Mouse (Mus musculus): ENCODE results near the gene Ndufb4. TPM values are rescaled to one million over a fixed set of nuclear protein-coding genes. Genes with fewer than 3 reads are reported as not detected.

Gene Ndufb4
- total RNA-seq, 2 experiments from 2014 or later, result 178 to 186 TPM

DNA sequence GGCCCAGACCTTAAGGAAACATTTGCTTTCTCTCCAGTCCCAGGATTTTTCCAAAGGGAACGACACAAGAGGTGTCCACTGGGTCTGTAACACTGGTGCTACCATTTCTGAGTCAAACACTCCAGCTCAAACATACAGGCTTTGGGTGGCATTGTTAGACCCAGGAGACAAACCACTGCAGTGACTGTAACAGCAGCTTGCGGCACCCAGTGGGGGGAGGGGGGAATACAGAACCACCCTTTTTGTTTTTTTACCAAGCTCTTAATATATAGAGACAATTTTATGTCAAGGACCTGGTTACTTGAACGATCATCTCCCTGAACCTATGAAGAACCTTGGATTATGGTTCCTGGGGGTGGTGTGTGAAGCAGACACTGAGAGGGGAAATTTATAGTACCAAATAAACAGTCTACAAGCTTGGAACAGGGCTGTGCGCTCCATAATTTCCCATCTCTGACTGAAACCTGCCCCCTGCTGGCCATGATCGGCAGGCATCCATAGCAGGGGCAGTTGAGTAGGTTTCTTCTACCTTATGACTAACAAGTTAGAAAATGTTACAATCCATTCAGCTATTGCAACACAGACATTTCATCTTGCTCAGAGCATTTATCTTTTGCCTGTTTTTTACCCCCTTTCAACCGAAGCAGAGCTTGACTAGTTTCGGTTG is 28.2 kb upstream of the Ndufb4 start:
- intact Hi-C loops (cut with DNase I), result loop anchor here (5.0 kb wide), 1 partner anchor 390 kb away; no protein-coding TSS in a partner anchor
- peak; percentile 80 to 84 for DNase-seq

DNA sequence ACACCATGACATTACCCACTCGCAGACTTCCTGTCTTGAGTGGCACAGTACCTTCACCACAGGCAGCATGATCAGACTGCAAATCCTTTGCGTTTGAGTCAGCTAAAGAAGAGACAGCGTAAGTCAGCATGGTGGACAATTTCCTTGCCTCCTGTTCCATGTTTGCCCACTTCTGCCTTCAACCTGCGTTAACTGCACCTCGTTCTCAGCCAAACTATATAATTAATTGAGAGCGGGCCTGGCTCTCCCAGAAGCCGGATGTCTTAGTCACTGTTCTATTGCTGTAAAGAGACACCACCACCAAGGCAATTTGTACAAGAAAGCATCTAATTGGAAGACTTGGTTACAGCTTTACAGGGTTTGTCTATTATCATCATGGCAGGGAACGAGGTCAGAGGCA is 26.6 kb upstream of the Ndufb4 start:
- DNase-seq, result no peak
- intact Hi-C loops (cut with DNase I), result loop anchor here (5.0 kb wide), 1 partner anchor 389 kb away; no protein-coding TSS in a partner anchor

- intact Hi-C loops (cut with DNase I), result loop anchor here (5.0 kb wide), 1 partner anchor 388 kb away; no protein-coding TSS in a partner anchor
- DNase-seq, result no peak
Observed at GRCm38 (mm10) chr16:37680216-37680615, 26.0 kb upstream of the Ndufb4 start.

GRCm38 (mm10) chr16:37677586-37677985 is 23.3 kb upstream of the Ndufb4 start:
- DNase-seq, result no peak
- intact Hi-C loops (cut with DNase I), result no loop called here

DNA sequence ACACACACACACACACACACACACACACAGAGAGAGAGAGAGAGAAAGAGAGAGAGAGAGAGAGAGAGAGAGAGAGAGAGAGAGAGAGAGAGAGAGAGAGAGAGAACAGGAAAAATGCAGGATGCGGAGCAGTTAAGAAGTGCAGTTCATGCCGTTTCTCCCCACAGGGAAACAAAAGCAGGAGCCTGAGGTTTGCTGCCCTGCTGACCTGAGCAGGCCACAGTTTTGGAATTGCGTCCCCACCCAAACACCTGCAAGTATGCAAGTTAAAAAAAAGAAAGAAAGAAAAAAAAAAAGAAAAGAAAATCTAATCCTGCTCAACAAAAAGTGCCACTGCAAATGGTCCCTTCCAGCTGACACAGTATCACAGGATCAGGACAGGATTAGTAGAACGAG is 22.4 kb upstream of the Ndufb4 start:
- intact Hi-C loops (cut with DNase I), result no loop called here
- DNase-seq, result no peak

DNA sequence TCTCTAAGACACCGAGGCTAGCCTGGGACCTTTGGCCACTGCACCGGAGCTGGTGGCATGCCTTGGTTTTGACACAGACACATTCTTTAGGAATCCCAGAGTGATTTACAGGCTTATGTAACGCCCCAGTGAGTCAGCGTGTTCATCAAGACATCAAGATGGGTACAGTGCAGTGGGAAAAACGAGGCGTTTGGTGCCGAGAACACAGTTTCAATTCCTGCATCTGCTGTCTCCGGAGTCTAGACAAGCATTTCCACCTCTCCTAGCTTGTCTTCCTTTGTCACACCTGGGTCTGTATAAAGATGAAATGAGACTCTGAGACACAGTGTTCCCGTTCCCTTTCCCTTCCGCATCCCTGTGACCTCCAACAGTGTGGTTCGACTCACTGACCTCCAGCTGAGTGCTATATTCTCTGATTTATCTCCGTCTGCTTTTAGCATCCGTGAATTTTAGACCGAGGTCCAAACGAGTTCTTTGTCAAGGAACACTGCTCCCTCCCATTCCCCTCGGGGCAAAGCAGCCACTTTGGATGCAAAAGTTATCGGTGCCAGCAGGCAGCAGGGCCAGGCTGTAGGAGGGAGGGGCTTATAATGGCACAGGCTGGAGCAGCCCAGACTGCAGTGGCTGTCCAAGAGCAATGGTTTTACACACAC is 21.9 kb upstream of the Ndufb4 start:
- intact Hi-C loops (cut with DNase I), result no loop called here
- no peak for DNase-seq

DNA sequence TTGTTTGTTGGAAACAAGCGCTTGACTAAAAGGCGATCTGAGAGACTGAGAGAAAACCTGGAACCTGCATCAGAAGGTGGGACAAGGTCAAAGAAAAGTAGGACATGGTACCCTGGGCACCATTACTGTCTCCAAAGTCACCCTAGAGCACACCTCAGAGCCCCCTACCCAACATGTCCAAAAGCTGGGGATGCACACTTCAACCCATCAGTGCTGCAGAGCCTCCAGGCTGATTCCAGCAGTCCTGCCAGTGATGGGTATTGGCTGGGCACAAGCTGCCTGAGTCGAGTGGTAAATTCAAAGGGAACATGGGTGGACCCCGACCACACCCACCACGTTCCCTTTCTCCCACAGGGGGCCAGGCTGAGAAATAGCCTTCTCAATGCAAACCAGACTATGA is 21.1 kb upstream of the Ndufb4 start:
- DNase-seq, result no peak
- intact Hi-C loops (cut with DNase I), result no loop called here

GRCm38 (mm10) chr16:37670666-37671283 is 16.5 kb upstream of the Ndufb4 start:
- DNase-seq, result no peak
- intact Hi-C loops (cut with DNase I), result no loop called here

DNA sequence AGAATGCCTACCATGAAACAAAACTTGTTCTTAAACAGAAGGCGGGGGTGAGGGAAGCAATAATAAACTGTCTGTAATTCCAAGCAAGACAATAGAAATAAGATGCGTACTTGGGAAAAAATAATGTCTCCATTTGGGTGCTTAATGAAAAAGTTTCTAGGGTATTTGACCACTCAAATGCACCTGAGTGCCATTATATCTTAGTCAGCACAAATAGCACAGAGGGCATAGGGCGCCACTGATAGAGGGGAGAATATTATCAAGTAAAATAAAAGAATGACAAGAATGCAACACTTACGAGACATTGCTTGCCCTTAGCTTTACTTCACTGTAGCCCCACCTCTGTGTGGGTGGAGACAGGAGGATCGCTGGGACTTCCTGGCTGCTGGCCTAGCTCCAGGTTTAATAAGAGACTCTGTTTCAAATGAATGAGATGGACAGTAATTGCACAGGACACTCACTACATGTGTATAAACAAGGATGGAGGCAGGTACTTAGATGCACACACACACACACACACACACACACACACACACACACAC is 11.2 kb upstream of the Ndufb4 start:
- DNase-seq, result no peak
- intact Hi-C loops (cut with DNase I), result no loop called here

DNA sequence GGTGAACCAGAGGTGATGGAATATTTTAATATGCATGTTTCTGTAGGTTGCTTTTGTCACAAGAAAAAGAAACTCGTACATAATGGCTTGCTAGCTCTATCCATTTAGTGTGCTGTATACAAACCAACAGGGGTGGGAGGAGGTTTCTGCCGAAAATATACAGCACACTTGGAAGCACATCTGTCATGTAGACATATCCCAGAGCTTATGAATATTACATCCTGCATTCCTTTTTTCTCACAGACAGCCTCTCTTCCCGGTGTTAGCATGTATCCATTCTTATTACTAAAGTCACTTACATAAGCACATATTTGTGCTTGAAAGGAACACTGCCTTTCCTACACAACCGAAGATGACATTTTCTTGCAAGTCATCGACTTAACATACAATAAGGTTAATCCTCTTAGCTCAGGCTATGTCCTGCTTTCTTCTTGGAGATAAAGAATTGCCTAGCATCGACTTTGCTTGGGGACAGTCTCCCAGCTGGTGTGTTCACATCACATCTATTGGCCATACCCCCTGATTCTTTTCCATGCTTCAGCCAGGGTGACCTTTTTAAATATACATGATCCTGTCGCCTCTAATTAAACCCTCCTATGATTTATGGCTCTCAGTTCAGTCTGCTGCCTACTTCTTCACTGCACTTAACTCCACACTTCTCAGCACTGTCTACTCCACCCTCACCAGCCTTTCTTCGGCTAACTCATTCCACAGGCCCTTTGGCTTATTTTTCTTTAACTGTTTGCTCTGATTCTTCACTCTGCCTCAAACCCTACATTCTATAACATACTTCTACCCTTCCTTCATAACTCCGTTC is 9.6 kb upstream of the Ndufb4 start:
- DNase-seq, result no peak
- intact Hi-C loops (cut with DNase I), result no loop called here

DNA sequence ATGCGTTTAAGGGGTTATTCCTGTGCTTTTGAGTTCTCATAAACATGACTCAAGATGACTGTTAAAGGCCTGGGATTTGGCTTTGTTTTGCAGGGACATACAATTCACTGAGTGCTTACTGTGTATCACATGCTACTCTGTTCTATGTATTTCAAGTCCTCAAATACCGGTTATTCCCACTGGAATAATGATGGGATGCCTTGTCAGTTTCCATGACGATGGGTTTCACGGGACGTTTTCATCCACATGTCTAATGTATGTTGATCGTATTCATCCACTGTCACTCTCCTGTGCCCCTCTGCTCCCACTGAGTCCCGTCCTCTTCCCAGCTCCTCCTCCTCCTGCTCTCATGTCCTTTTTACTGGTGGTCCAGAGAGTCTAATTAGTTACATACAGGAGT is 2.5 kb upstream of the Ndufb4 start:
- DNase-seq, result no peak
- intact Hi-C loops (cut with DNase I), result no loop called here

GRCm38 (mm10) chr16:37655756-37656347 is 1.6 kb upstream of the Ndufb4 start:
- DNase-seq, result no peak
- intact Hi-C loops (cut with DNase I), result no loop called here

GRCm38 (mm10) chr16:37654831-37655455 is 690 bp upstream of the Ndufb4 start:
- intact Hi-C loops (cut with DNase I), result no loop called here
- DNase-seq, result no peak

DNA sequence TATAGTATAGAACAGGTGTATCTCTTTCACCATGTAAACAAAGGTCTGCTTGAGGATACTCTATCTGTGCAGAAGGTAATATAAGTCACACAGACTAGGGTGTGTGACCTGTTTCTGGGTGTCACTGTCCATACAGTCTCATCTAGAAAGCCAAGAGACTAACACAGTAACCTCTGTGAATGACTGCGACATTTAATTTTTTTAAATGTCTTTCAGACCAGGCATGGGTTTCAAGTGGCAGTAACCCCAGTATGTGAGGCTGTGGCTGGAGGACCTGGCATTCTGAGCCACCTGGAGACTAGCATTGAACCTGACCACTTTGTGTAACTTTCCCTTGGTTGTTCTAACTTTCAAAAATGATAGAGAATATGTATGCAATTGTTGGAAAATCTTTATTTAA is 1.2 kb downstream of the Ndufb4 start:
- intact Hi-C loops (cut with DNase I), result no loop called here

DNA sequence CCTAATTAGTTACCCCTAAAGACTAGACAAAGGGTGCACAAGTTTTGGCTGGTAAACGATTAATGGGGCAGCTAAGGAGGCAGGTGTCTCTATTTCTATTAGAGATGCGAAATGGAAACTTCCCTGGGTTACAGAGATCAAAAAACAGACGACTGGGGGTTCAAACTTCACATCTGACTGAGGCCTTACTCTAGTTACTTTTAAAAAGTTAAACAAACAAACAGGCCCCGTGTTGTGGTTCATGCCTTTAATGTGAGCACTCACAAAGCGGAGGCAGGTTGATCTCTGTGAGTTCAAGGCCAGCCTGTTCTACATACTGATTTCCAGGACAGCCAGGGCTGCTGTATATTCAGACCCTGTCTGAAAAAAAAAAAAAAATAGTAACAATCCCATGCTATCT is 1.6 kb downstream of the Ndufb4 start:
- intact Hi-C loops (cut with DNase I), result no loop called here
- no peak for DNase-seq

More for the DNA sequence above, 1.2 kb downstream of the Ndufb4 start:
- no peak for DNase-seq

DNA sequence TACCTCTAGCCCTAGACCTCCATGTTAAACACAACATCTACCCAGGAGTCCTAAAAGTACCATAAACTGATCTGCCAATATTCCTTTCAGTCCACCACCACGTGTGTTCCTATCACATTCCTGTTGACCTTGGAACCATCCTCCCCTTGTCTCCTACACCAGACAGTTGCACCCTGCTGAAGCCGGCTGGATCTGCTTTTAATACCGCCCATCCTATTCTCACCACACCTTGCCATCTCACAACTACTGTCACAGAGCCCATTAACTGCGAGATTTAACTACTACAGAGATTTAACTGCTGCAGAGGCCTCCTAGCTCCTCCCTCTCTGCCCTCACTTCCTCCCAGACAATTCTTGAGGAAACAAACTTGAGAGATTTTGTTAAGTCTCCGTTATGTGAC is 2.8 kb downstream of the Ndufb4 start:
- intact Hi-C loops (cut with DNase I), result no loop called here
- no peak for DNase-seq

- DNase-seq, result no peak
- intact Hi-C loops (cut with DNase I), result loop anchor here (5.0 kb wide), 1 partner anchor 117 kb away; no protein-coding TSS in a partner anchor
Observed at GRCm38 (mm10) chr16:37649068-37649467, 5.2 kb downstream of the Ndufb4 start.

GRCm38 (mm10) chr16:37647936-37648335 is 6.3 kb downstream of the Ndufb4 start:
- DNase-seq, result no peak
- intact Hi-C loops (cut with DNase I), result loop anchor here (5.0 kb wide), 1 partner anchor 116 kb away; no protein-coding TSS in a partner anchor

DNA sequence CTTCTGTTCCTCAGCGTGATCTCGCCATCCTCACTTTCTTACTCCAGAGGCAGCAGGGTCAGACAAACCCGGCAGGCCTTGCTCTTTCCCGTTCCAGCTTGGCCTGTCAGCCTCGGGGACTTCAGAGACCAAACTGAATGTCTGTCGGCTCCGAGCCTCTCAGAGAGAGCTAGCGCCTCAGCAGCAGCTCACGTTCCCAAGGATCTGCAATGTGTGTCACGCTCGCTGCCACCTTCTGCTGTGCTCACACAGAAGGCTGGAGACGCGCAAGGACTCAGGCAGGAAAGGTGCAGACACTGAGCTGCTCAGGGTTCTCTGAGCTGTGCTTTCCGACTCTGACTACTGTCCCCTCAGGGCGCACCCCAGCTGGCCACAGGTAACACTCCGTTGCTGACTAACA is 7.2 kb downstream of the Ndufb4 start:
- no peak for DNase-seq
- intact Hi-C loops (cut with DNase I), result loop anchor here (5.0 kb wide), 1 partner anchor 115 kb away; no protein-coding TSS in a partner anchor

DNA sequence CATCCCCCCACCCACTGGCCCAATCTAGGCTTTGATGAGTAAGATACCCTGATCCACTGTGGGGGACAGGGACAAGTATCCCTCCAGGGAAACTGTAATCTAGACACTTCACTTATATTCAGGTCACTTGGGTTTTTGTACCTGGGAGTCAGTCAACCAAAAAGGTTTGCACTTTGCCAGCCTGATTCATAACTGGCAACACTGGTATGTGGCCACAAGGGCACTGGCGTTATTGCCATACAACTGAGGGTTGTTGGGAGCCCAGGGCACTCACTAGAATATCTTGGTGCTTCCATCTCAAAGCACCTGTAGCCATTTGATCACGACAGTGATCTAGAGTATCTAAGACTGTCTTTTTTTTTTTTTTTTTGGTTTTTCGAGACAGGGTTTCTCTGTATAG is 8.5 kb downstream of the Ndufb4 start:
- DNase-seq, result no peak

More for the DNA sequence above, 8.5 kb downstream of the Ndufb4 start:
- intact Hi-C loops (cut with DNase I), result loop anchor here (5.0 kb wide), 1 partner anchor 113 kb away; no protein-coding TSS in a partner anchor

Data from gastrocnemius, postnatal 36 days (tissue).